Mouse (Mus musculus) liver, postnatal 0 days (tissue): ENCODE results near the gene Mmp28. TPM values are rescaled to one million over a fixed set of nuclear protein-coding genes. Genes with fewer than 3 reads are reported as not detected.
A peak's percentile ranks its signal among the peaks of the same experiment; 100 is the strongest.

Experiments
- ATAC-seq: fragments of 200-750 bp; cut with Nextera tagmentation; 2 replicates; pipeline ENCODE4 v1.8.0; 2017; ENCODE audit warnings: mild to moderate bottlenecking, moderate library complexity
- DNase-seq: peaks from one replicate; pipeline ENCODE4 v3.0.0-alpha.2; 2016
- H3K27ac ChIP-seq: fragments of 300-500 bp; sonication (generic); 2 replicates; pipeline ENCODE4 v1.5.1; 2014; ENCODE audit warnings: antibody characterized with exemption, moderate library complexity, mild to moderate bottlenecking, low read depth
- H3K27me3 ChIP-seq: fragments of 300-500 bp; sonication (generic); 2 replicates; pipeline ENCODE4 v1.6.1; 2014; ENCODE audit warnings: low read length, control low read depth, mixed read lengths; ENCODE audit not compliant: insufficient read depth
- H3K36me3 ChIP-seq: fragments of 300-500 bp; sonication (generic); replicated peaks from 2 replicates; pipeline ENCODE4 v1.6.1; 2014; ENCODE audit warnings: mild to moderate bottlenecking, control low read depth, low read length, moderate library complexity, mixed read lengths; ENCODE audit not compliant: insufficient read depth
- H3K4me1 ChIP-seq: fragments of 300-500 bp; sonication (generic); 2 replicates; pipeline ENCODE4 v1.6.1; 2014; ENCODE audit warnings: antibody characterized with exemption, mild to moderate bottlenecking, control low read depth; ENCODE audit not compliant: insufficient read depth
- H3K4me2 ChIP-seq: fragments of 300-500 bp; sonication (generic); 2 replicates; pipeline ENCODE4 v1.6.1; 2014; ENCODE audit warnings: low read depth, mild to moderate bottlenecking, low read length, moderate library complexity, mixed read lengths
- H3K4me3 ChIP-seq: fragments of 300-500 bp; sonication (generic); 2 replicates; pipeline ENCODE4 v1.5.1; 2014; ENCODE audit warnings: low read depth, low read length
- H3K9ac ChIP-seq: fragments of 300-500 bp; sonication (generic); replicated peaks from 2 replicates; pipeline ENCODE4 v1.6.1; 2014; ENCODE audit warnings: mild to moderate bottlenecking, moderate library complexity
- H3K9me3 ChIP-seq: fragments of 300-500 bp; sonication (generic); 2 replicates; pipeline ENCODE4 v1.6.1; 2016; ENCODE audit warnings: mild to moderate bottlenecking, control low read depth, low read length, mixed read lengths
- CTCF ChIP-seq: sonication (generic); IDR thresholded peaks from 2 replicates; pipeline ENCODE4 v1.5.1; 2016; ENCODE audit warnings: antibody characterized with exemption, low read depth
- EP300 ChIP-seq: IDR thresholded peaks from 2 replicates; pipeline ENCODE4 v1.6.1; 2016; ENCODE audit warnings: antibody characterized with exemption, low read depth, mild to moderate bottlenecking
- WGBS: fragments of 180-500 bp; shearing (Covaris S2); extraction: QIAGEN DNeasy Blood & Tissue Kit; methylation state at CpG from one replicate; pipeline ENCODE4 v1.1.7; 2014; ENCODE audit not compliant: insufficient replicate concordance; 5-methylcytosine and 5-hydroxymethylcytosine counted together
- polyA plus RNA-seq: library from polyadenylated mRNA; unstranded; fragments of >200 nt; fragmentation: Nextera tagmentation; extraction: Ambion mirVana; gene quantifications from 2 replicates; pipeline ENCODE4 v1.2.1, GENCODE M21; 2015

Gene Mmp28
- polyA plus RNA-seq, 1 experiment from 2014 or later = 0.20 TPM

DNA sequence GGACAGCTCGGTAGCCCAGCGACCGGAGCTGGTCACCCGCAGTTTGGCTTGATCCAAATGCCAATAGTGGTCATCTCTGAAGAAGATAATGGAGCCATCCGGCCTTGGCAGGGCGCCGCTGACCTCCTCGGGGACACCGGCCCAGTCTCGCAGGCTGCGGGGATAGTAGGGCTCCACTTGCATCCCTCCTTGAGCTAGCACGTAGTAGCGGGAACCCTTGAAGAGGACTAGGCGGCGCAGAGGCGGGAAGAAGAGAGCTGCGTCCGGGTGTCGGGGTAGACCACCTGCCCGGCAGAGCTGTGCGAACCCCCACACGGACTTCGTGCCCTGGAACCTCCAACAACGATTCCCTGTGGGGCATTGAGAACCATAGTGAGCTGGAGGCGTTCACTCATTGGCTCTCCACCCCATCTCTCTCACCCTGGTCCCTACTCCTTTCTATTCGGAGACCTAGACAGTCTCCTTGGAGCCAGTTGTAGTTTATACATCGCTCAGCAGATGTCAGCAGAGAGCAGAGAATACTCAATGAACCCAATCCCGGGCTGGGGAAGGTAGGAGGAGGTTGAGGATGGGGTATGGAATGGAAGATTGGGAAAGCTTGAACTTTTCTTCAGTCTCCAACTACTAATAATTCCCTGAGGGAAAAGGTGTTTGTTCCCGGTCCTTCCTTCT lies 20.1 kb downstream of the Mmp28 start:
- peak; percentile 82 for TF ChIP-seq CTCF
- no peak for TF ChIP-seq EP300
- ATAC-seq (no peak), DNase-seq (peak; percentile 76)
- WGBS = 12% methylated on average over 29 of the region's 29 CpGs
- Histone ChIP-seq H3K9ac (no peak overlapping the region), H3K4me1 (peaks cover 13% of the 10 kb centered on the region), H3K27ac (no peak overlapping the region), H3K4me2 (peak overlapping the region; percentile 59), H3K9me3 (no peaks in the 10 kb centered on the region), H3K4me3 (no peak overlapping the region), H3K27me3 (peaks cover 47% of the 10 kb centered on the region), H3K36me3 (no peaks in the 10 kb centered on the region)

DNA sequence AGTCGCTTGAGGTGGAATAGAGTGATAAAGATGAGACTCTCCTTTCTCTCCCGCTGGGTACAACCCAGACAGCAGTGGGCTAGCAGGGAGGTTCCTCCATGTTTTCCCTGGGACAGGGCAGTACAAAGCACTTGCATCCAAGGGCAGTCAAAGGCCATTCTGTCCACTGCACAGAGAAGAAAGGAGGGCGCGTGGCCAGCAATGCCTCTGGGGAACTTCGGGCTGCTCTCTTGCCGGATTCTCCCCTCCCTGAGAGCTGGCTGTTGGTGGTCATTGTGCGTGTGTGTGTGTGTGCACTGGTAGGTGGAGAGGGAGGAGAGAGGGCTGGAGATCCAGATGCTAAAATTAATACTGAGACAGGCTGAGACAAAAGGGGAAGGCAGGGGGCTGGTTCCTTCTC lies 21.6 kb downstream of the Mmp28 start:
- no peak for TF ChIP-seq EP300
- TF ChIP-seq CTCF = no peak
- H3K36me3 ChIP-seq = no peaks in the 10 kb centered on the region
- ATAC-seq (no peak), DNase-seq (no peak)
- peaks cover 9% of the 10 kb centered on the region for H3K4me1 ChIP-seq
- H3K4me3 ChIP-seq = peak overlapping the region; percentile 70
- H3K9me3 ChIP-seq = no peaks in the 10 kb centered on the region
- 41% methylated on average over 6 of the region's 7 CpGs for WGBS
- no peak overlapping the region for H3K27ac ChIP-seq
- H3K27me3 ChIP-seq = peaks cover 47% of the 10 kb centered on the region
- H3K9ac ChIP-seq = no peak overlapping the region; the same call in 1 of the 2 replicates
- H3K4me2 ChIP-seq = peak overlapping the region; percentile 98

DNA sequence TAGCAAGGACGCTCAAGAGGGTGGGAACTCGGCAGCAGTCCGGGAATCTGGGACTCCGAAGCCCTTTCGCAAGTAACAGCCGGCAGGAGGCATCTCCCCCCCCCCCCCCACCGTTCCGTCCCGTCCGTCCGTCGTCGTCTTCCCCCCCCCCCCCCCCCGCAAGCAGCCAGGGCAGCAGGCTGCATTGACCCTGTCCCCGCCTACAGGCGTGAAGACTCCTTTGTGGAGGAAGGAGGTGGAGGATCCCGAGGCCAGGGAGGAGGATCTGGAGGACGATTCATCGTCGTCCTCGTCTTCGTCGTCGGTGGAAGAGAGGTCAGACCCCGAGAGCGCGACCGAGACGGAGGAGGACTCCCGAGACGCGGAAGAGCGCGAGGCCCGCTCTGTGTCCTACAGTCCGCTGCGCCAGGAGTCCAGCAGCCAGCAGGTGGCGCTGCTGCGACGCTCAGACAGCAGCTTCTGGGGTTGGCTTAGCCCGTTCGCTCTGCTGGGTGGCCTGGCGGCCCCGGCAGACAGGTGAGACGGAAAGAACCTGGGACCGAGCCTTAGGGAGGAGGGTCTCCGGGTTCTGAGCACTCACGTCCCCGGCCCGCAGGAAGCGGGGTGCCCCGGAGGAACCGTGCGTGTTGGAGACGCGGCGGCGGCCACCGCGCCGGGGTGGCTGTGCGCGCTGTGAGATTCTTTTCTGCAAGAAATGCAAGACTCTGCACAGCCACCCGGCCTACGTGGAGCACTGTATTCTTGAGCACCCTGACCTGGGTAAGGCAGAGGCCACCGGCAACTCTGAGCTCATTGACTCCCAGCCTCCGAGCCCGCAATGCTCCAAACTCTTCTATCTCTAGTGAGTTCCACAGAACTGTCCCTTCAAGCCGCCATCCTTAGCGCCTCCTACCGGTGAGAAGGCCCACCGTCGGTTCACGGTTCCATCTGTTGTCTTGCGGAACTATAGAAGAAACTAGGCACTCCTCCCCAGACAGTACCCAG lies 22.5 kb downstream of the Mmp28 start:
- Histone ChIP-seq H3K27me3 (peaks cover 45% of the 10 kb centered on the region), H3K27ac (peak overlapping the region; percentile 36; the same call in 1 of the 2 replicates), H3K4me1 (peaks cover 9% of the 10 kb centered on the region), H3K9ac (peak overlapping the region; percentile 62), H3K4me3 (peak overlapping the region; percentile 70), H3K4me2 (peak overlapping the region; percentile 98), H3K36me3 (no peaks in the 10 kb centered on the region), H3K9me3 (no peaks in the 10 kb centered on the region)
- DNase-seq (peak; percentile 91), ATAC-seq (peak; percentile 95)
- no peak for TF ChIP-seq EP300
- TF ChIP-seq CTCF = peak; percentile 99
- 1% methylated on average over 60 of the region's 75 CpGs for WGBS

DNA sequence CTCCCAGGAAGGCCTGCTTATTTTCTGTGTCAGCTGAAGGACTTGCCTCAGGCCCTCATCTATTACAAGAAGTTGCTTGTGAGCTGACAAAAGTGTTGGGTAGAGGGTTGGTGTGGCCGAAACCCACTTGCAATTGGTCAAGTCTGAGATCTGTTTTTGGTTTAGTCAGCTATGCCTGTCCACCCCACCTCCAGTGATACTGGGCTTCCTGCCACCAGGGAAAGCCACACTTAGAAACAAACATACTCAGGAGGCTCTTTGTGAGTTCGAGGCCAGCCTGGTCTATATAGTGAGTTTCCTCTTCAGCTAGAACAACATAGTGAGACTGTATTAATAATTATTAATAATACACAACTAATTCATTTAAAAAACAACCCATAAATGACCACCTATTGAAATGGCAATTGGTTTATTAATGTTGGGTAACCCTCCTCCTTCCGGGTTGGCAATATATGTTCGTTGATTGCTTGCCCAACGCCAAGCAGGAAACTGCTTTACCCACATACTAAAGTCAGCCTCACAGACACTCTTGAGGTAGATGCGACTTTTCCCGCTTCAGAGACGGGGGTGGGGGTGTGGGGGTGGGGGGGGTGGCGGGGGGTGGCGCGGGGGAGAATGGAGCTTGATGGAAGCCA lies 23.3 kb downstream of the Mmp28 start:
- no peak for TF ChIP-seq CTCF
- no peak for TF ChIP-seq EP300
- peaks cover 6% of the 10 kb centered on the region; the same call in 1 of the 2 replicates for H3K4me1 ChIP-seq
- DNase-seq = no peak
- peak overlapping the region; percentile 70 for H3K4me3 ChIP-seq
- ATAC-seq = no peak
- no peak overlapping the region for H3K9ac ChIP-seq
- H3K4me2 ChIP-seq = peak overlapping the region; percentile 98
- 15% methylated on average over 11 of the region's 11 CpGs for WGBS
- no peaks in the 10 kb centered on the region for H3K9me3 ChIP-seq
- H3K27ac ChIP-seq = no peak overlapping the region
- H3K27me3 ChIP-seq = peaks cover 37% of the 10 kb centered on the region
- H3K36me3 ChIP-seq = no peaks in the 10 kb centered on the region

DNA sequence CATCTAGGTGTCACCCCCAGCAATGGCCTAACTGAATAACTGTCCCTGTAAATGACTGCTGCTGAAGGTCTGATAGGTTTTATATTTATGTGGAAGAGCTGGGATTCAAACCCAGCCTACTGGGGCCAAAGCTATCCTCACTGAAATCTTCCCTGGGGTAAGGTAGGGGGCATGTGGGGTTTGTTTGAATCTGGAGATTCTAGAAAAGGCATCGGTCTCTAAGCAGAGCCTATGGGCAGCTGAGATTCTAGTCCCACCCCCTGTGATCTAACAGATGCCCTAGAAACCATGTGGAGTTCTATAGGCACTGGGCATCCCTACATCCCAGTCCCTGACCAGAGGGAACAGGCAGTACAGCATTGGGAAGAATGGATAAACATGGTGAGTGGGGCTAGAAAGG lies 25.5 kb downstream of the Mmp28 start, which contains the start of gene 1700020L24Rik:
TSS of gene 1700020L24Rik (plus strand) at position 301 of the 400 bp plus-strand sequence.
- no peaks in the 10 kb centered on the region for H3K36me3 ChIP-seq
- no peak within 1 kb of the TSS for H3K4me3 ChIP-seq
- H3K27me3 ChIP-seq = peaks cover 15% of the 10 kb centered on the region
- 71% methylated on average over 1 of the region's 1 CpGs for WGBS
- H3K9ac ChIP-seq = no peak within 1 kb of the TSS
- H3K9me3 ChIP-seq = no peaks in the 10 kb centered on the region
- no peak for TF ChIP-seq CTCF
- TF ChIP-seq EP300 = no peak
- 0 out of 2 replicates have a peak, but pooled peaks cover 2% of the 10 kb centered on the region for H3K4me1 ChIP-seq
- DNase-seq (no peak), ATAC-seq (no peak)
- H3K4me2 ChIP-seq = no peak within 1 kb of the TSS
- no peak within 1 kb of the TSS for H3K27ac ChIP-seq
